Mouse (Mus musculus): ENCODE data around the gene Atp5j. TPM values are rescaled to one million over a fixed set of nuclear protein-coding genes. Genes with fewer than 3 reads are reported as not detected.

Atp5j gene
- 402 and 421 TPM in 2 replicates for polyA plus RNA-seq (2011; ENCODE audit: insufficient read depth, insufficient read length, low read depth, missing spikeins)

DNA sequence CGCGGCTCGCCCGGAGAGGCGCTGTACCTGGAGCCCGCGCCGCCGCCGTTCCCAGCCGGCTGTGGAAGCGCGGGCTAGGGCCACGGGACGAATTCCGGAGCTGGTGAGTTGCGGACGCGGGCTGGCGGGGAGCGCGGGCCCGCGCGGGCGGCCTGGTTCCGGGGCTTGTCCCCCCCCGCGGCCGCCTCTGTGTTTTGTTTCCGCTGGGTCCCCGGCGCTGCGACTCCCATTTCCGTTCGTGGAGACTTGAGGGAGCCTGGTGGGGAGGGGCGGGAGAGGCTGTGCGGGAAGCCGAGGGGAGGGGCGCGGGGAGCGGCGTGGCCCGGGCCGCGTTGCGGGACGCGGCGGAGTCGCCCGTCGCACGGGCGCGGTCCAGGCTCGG is at the start of gene Atp5j:
Gene Atp5j, minus strand, starts transcription at position 185 of the 382 bp plus-strand sequence.
- Histone ChIP-seq H3K9me3 (replicated peaks; ENCODE audit: control insufficient read depth, insufficient read depth, low read length, poor library complexity, severe bottlenecking) (no peaks in the 10 kb centered on the region), H3K4me1 (ENCODE audit: control insufficient read depth, insufficient read depth, low read length) (peaks cover 2% of the 10 kb centered on the region), H3K9ac (ENCODE audit: low read depth, poor library complexity, severe bottlenecking) (peak within 1 kb of the TSS; percentile 81), H3K4me3 (ENCODE audit: low read depth, low read length) (peak within 1 kb of the TSS; percentile 98), H3K27ac (ENCODE audit: insufficient read depth, low read length) (peak within 1 kb of the TSS; percentile 97), H3K27me3 (ENCODE audit: control insufficient read depth, insufficient read depth, low read length, poor library complexity, severe bottlenecking) (no peaks in the 10 kb centered on the region), H3K36me3 (ENCODE audit: control insufficient read depth, insufficient read depth, low read length, poor library complexity, severe bottlenecking) (peaks cover 24% of the 10 kb centered on the region)
- TF ChIP-seq POLR2A (IDR thresholded peaks at IDR 0.05; ENCODE audit: insufficient read depth, low read length), result no peak
- no peak for TF ChIP-seq CTCF (IDR thresholded peaks at IDR 0.05; ENCODE audit: low read depth, low read length)
- TF ChIP-seq EP300 (IDR thresholded peaks at IDR 0.05; ENCODE audit: insufficient read depth, low read depth, low read length), result no peak

DNA sequence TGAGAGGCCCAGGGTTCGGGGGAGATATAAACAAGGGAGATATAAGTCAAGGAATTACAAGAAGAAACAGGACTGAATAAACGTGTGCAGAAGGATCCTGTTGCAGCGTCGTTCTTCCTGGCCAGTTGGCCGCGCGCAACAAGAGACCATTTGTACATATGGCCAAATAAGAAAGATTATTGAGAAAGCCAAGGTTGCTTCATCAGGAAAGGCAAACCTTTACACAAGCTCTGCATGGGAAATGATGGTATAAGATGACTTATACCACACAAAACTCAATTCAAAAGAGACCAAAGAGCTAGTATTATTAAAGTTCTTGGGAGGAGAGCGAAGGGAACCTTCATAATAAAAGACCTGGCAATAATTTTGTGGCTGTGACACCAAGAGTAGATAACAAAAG is 49.1 kb upstream of the Atp5j start:
- H3K9ac ChIP-seq (ENCODE audit: low read depth, poor library complexity, severe bottlenecking), result no peak overlapping the region
- H3K36me3 ChIP-seq (ENCODE audit: control insufficient read depth, insufficient read depth, low read length, poor library complexity, severe bottlenecking), result no peaks in the 10 kb centered on the region
- H3K27ac ChIP-seq (ENCODE audit: insufficient read depth, low read length), result no peak overlapping the region
- H3K4me1 ChIP-seq (ENCODE audit: control insufficient read depth, insufficient read depth, low read length), result no peaks in the 10 kb centered on the region
- TF ChIP-seq EP300 (IDR thresholded peaks at IDR 0.05; ENCODE audit: insufficient read depth, low read depth, low read length) (no peak), CTCF (IDR thresholded peaks at IDR 0.05; ENCODE audit: low read depth, low read length) (no peak), POLR2A (IDR thresholded peaks at IDR 0.05; ENCODE audit: insufficient read depth, low read length) (no peak)
- H3K27me3 ChIP-seq (ENCODE audit: control insufficient read depth, insufficient read depth, low read length, poor library complexity, severe bottlenecking), result no peaks in the 10 kb centered on the region
- no peak overlapping the region for H3K4me3 ChIP-seq (ENCODE audit: low read depth, low read length)
- H3K9me3 ChIP-seq (replicated peaks; ENCODE audit: control insufficient read depth, insufficient read depth, low read length, poor library complexity, severe bottlenecking), result 0 out of 2 replicates have a peak, but pooled peaks cover 2% of the 10 kb centered on the region

DNA sequence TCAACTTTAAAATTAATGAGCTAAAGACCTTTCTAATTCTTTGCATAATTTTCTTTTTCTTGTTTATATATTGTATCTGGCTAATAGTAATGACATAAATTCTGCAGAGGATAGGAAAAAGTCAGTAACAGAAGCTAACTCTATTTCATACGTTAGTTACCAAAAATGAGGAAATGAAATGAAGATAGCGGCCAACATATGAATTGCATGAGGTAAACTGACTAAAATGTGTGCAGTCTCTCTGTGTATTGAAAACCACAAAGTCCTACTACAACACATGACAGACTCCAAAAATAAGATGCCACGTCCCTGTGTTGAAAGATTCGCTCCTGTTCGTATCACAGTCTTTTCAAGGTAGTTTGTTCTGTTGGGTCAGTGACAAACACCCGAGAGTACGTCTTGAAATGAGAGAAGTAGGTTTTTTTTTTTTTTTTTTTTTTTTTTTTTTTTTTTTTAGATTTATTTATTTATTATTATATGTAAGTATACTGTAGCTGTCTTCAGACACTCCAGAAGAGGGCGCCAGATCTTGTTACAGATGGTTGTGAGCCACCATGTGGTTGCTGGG is 46.4 kb upstream of the Atp5j start:
- Histone ChIP-seq H3K4me1 (ENCODE audit: control insufficient read depth, insufficient read depth, low read length) (no peaks in the 10 kb centered on the region), H3K27ac (ENCODE audit: insufficient read depth, low read length) (no peak overlapping the region)

DNA sequence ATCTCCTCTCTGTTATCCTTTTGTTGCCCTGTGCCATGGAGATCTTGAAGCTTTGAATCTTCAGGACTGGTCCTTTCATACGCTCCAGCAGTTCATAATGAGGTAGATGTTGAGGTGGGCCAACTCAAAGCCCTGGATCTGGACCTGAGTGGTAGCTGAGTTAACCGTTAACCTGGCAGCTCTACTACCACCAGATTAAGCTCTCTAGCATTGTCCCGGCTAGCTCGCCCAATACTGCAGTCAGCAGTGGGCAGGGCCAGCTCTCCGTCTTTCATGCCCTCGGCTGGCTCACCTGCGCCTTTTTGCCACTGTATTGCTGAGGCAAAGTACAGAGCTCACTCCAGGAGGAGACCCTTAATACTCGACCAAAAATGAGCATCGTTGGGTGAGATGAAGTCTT is 45.7 kb upstream of the Atp5j start:
- Histone ChIP-seq H3K27me3 (ENCODE audit: control insufficient read depth, insufficient read depth, low read length, poor library complexity, severe bottlenecking) (no peaks in the 10 kb centered on the region), H3K4me3 (ENCODE audit: low read depth, low read length) (no peak overlapping the region), H3K9ac (ENCODE audit: low read depth, poor library complexity, severe bottlenecking) (no peak overlapping the region), H3K9me3 (replicated peaks; ENCODE audit: control insufficient read depth, insufficient read depth, low read length, poor library complexity, severe bottlenecking) (0 out of 2 replicates have a peak, but pooled peaks cover 2% of the 10 kb centered on the region), H3K36me3 (ENCODE audit: control insufficient read depth, insufficient read depth, low read length, poor library complexity, severe bottlenecking) (no peaks in the 10 kb centered on the region), H3K4me1 (ENCODE audit: control insufficient read depth, insufficient read depth, low read length) (no peaks in the 10 kb centered on the region), H3K27ac (ENCODE audit: insufficient read depth, low read length) (no peak overlapping the region)
- no peak for TF ChIP-seq POLR2A (IDR thresholded peaks at IDR 0.05; ENCODE audit: insufficient read depth, low read length)
- no peak for TF ChIP-seq EP300 (IDR thresholded peaks at IDR 0.05; ENCODE audit: insufficient read depth, low read depth, low read length)
- TF ChIP-seq CTCF (IDR thresholded peaks at IDR 0.05; ENCODE audit: low read depth, low read length), result no peak

More for the DNA sequence above, 46.4 kb upstream of the Atp5j start:
- Histone ChIP-seq H3K4me3 (ENCODE audit: low read depth, low read length) (no peak overlapping the region), H3K36me3 (ENCODE audit: control insufficient read depth, insufficient read depth, low read length, poor library complexity, severe bottlenecking) (no peaks in the 10 kb centered on the region), H3K27me3 (ENCODE audit: control insufficient read depth, insufficient read depth, low read length, poor library complexity, severe bottlenecking) (no peaks in the 10 kb centered on the region), H3K9me3 (replicated peaks; ENCODE audit: control insufficient read depth, insufficient read depth, low read length, poor library complexity, severe bottlenecking) (0 out of 2 replicates have a peak, but pooled peaks cover 2% of the 10 kb centered on the region), H3K9ac (ENCODE audit: low read depth, poor library complexity, severe bottlenecking) (no peak overlapping the region)
- TF ChIP-seq POLR2A (IDR thresholded peaks at IDR 0.05; ENCODE audit: insufficient read depth, low read length) (no peak), EP300 (IDR thresholded peaks at IDR 0.05; ENCODE audit: insufficient read depth, low read depth, low read length) (no peak), CTCF (IDR thresholded peaks at IDR 0.05; ENCODE audit: low read depth, low read length) (no peak)

DNA sequence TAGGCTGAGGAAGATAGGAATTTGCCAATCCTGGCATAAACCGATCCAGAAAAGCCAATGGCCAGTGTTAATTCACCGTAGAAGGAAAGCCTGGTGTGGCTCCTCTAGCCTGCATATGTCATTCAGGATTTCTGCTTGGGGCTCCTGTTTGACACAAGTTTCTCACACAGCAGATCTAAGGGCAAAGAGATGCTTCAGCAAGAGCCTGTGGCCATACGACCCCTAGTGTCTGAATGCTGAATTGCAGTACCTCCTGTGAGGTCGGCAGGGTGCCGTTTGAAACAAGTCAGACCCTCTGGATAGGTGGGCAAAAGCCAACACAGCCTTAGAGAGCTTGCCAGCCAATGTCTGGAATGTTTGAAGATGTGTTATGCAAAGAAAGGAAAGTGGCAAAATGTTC is 43.7 kb upstream of the Atp5j start:
- Histone ChIP-seq H3K27me3 (ENCODE audit: control insufficient read depth, insufficient read depth, low read length, poor library complexity, severe bottlenecking) (no peaks in the 10 kb centered on the region), H3K27ac (ENCODE audit: insufficient read depth, low read length) (no peak overlapping the region), H3K9me3 (replicated peaks; ENCODE audit: control insufficient read depth, insufficient read depth, low read length, poor library complexity, severe bottlenecking) (0 out of 2 replicates have a peak, but pooled peaks cover 2% of the 10 kb centered on the region), H3K9ac (ENCODE audit: low read depth, poor library complexity, severe bottlenecking) (no peak overlapping the region), H3K4me1 (ENCODE audit: control insufficient read depth, insufficient read depth, low read length) (no peaks in the 10 kb centered on the region), H3K36me3 (ENCODE audit: control insufficient read depth, insufficient read depth, low read length, poor library complexity, severe bottlenecking) (no peaks in the 10 kb centered on the region), H3K4me3 (ENCODE audit: low read depth, low read length) (no peak overlapping the region)
- TF ChIP-seq CTCF (IDR thresholded peaks at IDR 0.05; ENCODE audit: low read depth, low read length) (peak; percentile 85), EP300 (IDR thresholded peaks at IDR 0.05; ENCODE audit: insufficient read depth, low read depth, low read length) (no peak)

DNA sequence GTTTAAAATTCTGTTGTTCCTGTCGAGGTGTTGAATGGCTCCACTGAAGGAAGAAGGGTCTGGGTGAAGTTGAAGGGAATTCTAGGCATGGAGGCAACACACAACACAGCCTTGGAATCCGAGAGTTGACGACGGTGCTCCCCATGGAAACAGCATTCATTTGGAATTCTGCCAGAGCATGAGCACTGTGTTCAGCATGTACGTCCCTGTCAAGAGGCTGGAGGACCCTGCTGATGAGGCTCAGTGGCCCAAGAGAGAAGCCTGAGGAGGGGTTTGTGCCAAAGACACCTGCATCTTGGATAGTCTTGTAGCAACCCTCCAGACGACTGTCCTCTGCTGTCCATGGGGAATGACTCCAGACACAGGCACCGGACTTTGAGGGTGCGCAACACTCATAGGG is 40.7 kb upstream of the Atp5j start:
- no peak overlapping the region for H3K9ac ChIP-seq (ENCODE audit: low read depth, poor library complexity, severe bottlenecking)
- H3K36me3 ChIP-seq (ENCODE audit: control insufficient read depth, insufficient read depth, low read length, poor library complexity, severe bottlenecking), result no peaks in the 10 kb centered on the region
- TF ChIP-seq CTCF (IDR thresholded peaks at IDR 0.05; ENCODE audit: low read depth, low read length) (no peak), EP300 (IDR thresholded peaks at IDR 0.05; ENCODE audit: insufficient read depth, low read depth, low read length) (no peak), POLR2A (IDR thresholded peaks at IDR 0.05; ENCODE audit: insufficient read depth, low read length) (no peak)
- H3K27ac ChIP-seq (ENCODE audit: insufficient read depth, low read length), result no peak overlapping the region
- no peaks in the 10 kb centered on the region for H3K4me1 ChIP-seq (ENCODE audit: control insufficient read depth, insufficient read depth, low read length)
- no peaks in the 10 kb centered on the region for H3K27me3 ChIP-seq (ENCODE audit: control insufficient read depth, insufficient read depth, low read length, poor library complexity, severe bottlenecking)
- H3K4me3 ChIP-seq (ENCODE audit: low read depth, low read length), result no peak overlapping the region
- 0 out of 2 replicates have a peak, but pooled peaks cover 2% of the 10 kb centered on the region for H3K9me3 ChIP-seq (replicated peaks; ENCODE audit: control insufficient read depth, insufficient read depth, low read length, poor library complexity, severe bottlenecking)
